Mouse (Mus musculus) stomach, embryonic 14.5 days (tissue): Measurements from ENCODE around the gene Fzr1. TPM values are rescaled to one million over a fixed set of nuclear protein-coding genes. Genes with fewer than 3 reads are reported as not detected.
A peak's percentile ranks its signal among the peaks of the same experiment; 100 is the strongest.

Source experiments
- ATAC-seq: fragments of 200-750 bp; cut with Nextera tagmentation; 2 replicates; pipeline ENCODE4 v1.8.0; 2017; ENCODE audit warnings: low read depth, moderate TSS enrichment; ENCODE audit not compliant: insufficient number of reproducible peaks, insufficient read depth, low FRiP score
- H3K27ac ChIP-seq: fragments of 300-500 bp; sonication (generic); 2 replicates; pipeline ENCODE4 v1.5.1; 2014; ENCODE audit warnings: mild to moderate bottlenecking, low read length, moderate library complexity, mixed read lengths
- H3K27me3 ChIP-seq: fragments of 300-500 bp; sonication (generic); 2 replicates; pipeline ENCODE4 v1.6.1; 2014; ENCODE audit warnings: low read length, control low read depth, mixed read lengths; ENCODE audit not compliant: control insufficient read depth, insufficient read depth
- H3K36me3 ChIP-seq: fragments of 300-500 bp; sonication (generic); 2 replicates; pipeline ENCODE4 v1.6.1; 2014; ENCODE audit warnings: mild to moderate bottlenecking, control low read depth, low read length, moderate library complexity, mixed read lengths; ENCODE audit not compliant: control insufficient read depth, insufficient read depth
- H3K4me1 ChIP-seq: fragments of 300-500 bp; sonication (generic); 2 replicates; pipeline ENCODE4 v1.6.1; 2014; ENCODE audit warnings: low read length, control low read depth, mixed read lengths; ENCODE audit not compliant: control insufficient read depth, insufficient read depth
- H3K4me2 ChIP-seq: fragments of 300-500 bp; sonication (generic); replicated peaks from 2 replicates; pipeline ENCODE4 v1.6.1; 2014; ENCODE audit warnings: low read depth, low read length, control low read depth
- H3K4me3 ChIP-seq: fragments of 300-500 bp; sonication (generic); 2 replicates; pipeline ENCODE4 v1.5.1; 2014; ENCODE audit warnings: low read depth, low read length, control low read depth
- H3K9ac ChIP-seq: fragments of 300-500 bp; sonication (generic); replicated peaks from 2 replicates; pipeline ENCODE4 v1.6.1; 2014; ENCODE audit warnings: low read depth, mild to moderate bottlenecking, control low read depth, low read length, moderate library complexity, mixed read lengths
- H3K9me3 ChIP-seq: fragments of 300-500 bp; sonication (generic); 2 replicates; pipeline ENCODE4 v1.6.1; 2016; ENCODE audit warnings: low read depth, low read length, control low read depth; ENCODE audit not compliant: control insufficient read depth
- WGBS: fragments of 180-500 bp; shearing (Covaris S2); extraction: QIAGEN DNeasy Blood & Tissue Kit; methylation state at CpG from one replicate; pipeline ENCODE4 v1.1.7; 2014; 5-methylcytosine and 5-hydroxymethylcytosine counted together
- polyA plus RNA-seq: library from polyadenylated mRNA; unstranded; fragments of >200 nt; fragmentation: Nextera tagmentation; extraction: Ambion mirVana; gene quantifications from 2 replicates; pipeline ENCODE4 v1.2.1, GENCODE M21; 2014

Fzr1 gene
- polyA plus RNA-seq, 1 experiment from 2014 or later = 88.7 TPM

DNA sequence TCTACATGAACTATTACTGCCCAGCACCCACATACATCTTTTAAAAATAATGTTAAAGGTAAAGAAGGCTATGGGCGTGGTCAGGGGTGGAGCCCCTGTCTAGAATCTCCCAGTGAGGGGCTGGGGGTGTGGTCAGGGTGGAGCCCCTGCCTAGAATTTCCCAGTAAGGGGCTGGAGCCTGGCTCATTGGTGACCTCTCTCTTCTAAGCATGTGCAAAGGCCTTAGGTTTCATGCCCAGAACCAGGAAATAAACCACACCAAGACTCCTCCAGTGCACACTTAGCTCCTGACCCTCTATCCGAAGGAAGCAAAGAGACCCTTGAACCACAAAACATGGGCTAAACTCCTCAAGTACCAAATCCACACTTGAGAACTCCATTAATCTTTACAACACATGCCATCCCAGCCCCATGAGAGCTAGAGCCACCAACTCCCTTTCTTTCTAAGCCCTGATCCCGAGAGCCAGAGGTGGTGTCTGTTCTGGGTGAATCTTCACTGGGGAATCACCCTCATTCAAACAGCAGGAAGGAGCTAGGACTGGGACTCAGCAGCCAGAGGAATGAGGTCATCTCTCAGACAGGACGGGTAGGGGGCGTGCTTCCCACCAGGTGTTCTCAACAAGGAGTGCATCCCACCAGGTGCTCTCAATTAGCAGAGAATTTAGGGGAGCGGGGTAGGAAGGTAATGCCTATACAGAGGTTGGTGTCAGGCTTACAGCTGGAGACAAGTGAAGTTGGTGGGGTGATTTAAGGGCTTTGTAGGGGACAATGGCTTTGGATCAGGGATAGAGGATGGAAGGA is 1.6 kb downstream of the Fzr1 start:
- Histone ChIP-seq H3K36me3 (peaks cover 33% of the 10 kb centered on the region; the same call in 1 of the 2 replicates), H3K27ac (no peak overlapping the region), H3K27me3 (no peaks in the 10 kb centered on the region), H3K4me2 (peak overlapping the region; percentile 79), H3K9me3 (no peaks in the 10 kb centered on the region), H3K4me3 (peak overlapping the region; percentile 79), H3K4me1 (peaks cover 16% of the 10 kb centered on the region), H3K9ac (peak overlapping the region; percentile 89; the same call in 1 of the 2 replicates)
- WGBS = 36% methylated on average over 6 of the region's 6 CpGs
- no peak for ATAC-seq

DNA sequence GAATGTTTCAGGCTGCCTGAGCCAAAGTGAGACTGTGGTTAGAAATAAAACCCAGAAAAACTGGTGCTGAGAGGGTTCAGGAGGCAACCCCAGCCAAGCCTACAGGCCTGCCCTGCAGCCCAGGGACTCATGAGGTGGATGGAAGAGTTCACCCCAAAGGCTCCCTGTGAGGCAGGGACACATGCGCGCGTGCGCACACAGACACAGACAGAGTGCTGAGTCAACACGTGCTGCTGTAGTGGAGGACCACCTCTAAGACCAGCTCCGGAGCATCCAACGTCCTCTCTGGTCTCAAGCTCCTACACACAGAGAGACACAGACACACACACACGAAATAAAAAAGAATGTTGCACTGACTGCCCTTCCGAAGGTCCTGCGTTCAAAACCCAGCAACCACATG is 3.0 kb downstream of the Fzr1 start:
- Histone ChIP-seq H3K27ac (no peak overlapping the region), H3K9me3 (no peaks in the 10 kb centered on the region), H3K27me3 (no peaks in the 10 kb centered on the region), H3K4me1 (peaks cover 16% of the 10 kb centered on the region), H3K9ac (no peak overlapping the region), H3K36me3 (peaks cover 45% of the 10 kb centered on the region), H3K4me2 (no peak overlapping the region), H3K4me3 (no peak overlapping the region)
- 92% methylated on average over 10 of the region's 10 CpGs for WGBS
- no peak for ATAC-seq

DNA sequence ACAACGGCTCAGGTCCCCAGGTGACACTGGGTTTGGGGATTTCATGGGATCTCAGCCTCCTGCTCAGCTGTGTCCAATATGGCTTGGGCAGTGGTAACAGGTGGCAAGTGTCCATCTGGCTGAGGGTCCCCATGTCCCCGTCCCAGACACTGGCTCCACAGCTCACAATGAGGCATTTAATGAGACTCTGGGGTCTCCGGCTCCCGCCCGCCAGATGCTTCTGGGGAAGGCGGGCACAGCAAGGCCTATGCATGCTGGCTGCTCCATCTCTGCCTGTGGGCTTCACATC is 11.2 kb downstream of the Fzr1 start:
- Histone ChIP-seq H3K9me3 (no peaks in the 10 kb centered on the region), H3K4me2 (no peak overlapping the region), H3K36me3 (peaks cover 57% of the 10 kb centered on the region), H3K27me3 (no peaks in the 10 kb centered on the region; the same call in 1 of the 2 replicates), H3K27ac (no peak overlapping the region), H3K4me1 (peaks cover 23% of the 10 kb centered on the region; the same call in 1 of the 2 replicates), H3K4me3 (no peak overlapping the region), H3K9ac (no peak overlapping the region)
- ATAC-seq = no peak
- 84% methylated on average over 6 of the region's 6 CpGs for WGBS

DNA sequence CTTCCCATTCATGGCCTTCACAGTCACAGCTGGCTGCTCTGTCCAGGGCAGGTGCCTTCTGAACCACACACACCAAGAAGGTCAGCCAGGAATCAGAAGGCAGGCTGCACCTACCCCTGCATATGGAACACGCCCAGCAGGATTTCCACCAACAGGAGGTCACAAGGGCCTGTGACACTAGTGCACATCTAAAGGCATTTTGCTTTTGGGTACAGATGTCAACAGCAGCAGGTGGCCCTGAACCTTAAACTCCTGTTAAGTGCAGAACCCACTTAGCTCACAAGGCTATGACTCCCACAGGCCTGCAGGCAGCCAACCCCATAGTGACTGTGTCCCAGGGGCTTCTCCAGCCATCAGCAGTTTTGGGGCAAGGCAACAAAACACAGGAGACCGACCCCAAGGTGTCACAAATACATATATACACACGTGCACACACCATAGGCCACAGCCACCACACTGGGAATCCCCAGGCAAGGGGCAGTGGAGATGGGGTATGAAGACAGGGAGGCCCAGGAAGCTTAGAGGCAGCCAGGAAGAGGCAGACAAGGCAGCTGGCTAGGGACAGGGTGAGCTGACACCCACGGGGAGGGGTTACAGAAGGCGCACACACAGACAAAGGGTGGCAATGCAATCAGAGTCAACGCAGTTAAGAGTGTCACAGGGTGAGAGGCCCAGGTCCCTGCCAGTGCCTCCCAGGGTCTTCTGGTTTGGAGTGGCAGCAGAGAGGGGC is 11.7 kb downstream of the Fzr1 start:
- no peaks in the 10 kb centered on the region; the same call in 1 of the 2 replicates for H3K27me3 ChIP-seq

DNA sequence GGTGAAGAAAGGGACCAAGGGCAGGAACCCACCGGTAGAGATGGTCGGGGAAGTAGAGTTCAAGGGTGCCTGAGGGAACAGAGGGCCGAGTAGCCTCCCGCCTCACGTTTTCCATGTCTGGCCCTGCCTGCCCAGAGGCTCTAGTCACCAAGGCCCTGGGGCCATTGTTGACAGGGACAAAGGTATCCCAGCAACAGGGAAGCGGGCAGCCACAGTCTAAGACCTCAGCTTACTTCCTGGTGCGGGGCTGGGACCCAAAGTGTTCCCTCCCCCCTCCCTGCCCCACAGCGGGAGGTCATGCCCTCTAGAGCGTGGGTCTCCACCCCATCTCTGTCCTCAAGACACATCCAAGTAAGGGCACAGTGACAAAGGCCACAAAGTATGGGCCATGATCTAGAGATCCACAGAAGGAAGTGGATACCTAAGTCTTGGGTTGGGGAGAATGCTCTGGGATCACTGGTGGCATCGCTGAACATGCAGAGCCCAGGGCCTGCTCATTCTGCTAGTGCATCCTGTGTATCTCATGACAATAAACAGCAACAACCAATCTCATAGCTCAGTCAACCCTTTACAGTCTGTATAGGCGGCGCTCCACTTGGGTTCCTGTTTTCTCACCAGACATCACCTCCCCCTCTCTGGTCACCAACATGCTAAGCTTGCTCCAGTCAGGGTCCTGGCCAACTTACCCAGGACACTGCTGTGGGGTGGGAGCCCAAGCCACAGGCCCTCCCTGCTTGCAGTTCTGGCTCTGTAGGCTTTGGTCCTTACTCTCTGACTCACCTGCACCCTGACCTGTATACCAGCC is 12.4 kb downstream of the Fzr1 start, which contains the start of gene 4930404N11Rik:
Gene 4930404N11Rik, minus strand, starts transcription at position 145 of the 805 bp plus-strand sequence.
- peaks cover 23% of the 10 kb centered on the region; the same call in 1 of the 2 replicates for H3K4me1 ChIP-seq
- WGBS = 30% methylated on average over 12 of the region's 12 CpGs
- peaks cover 47% of the 10 kb centered on the region for H3K36me3 ChIP-seq

More for the DNA sequence above, 11.7 kb downstream of the Fzr1 start:
- H3K36me3 ChIP-seq = peaks cover 53% of the 10 kb centered on the region
- ATAC-seq = no peak
- H3K4me1 ChIP-seq = peaks cover 23% of the 10 kb centered on the region; the same call in 1 of the 2 replicates
- H3K4me3 ChIP-seq = no peak overlapping the region
- H3K27ac ChIP-seq = no peak overlapping the region
- no peak overlapping the region for H3K9ac ChIP-seq
- 71% methylated on average over 6 of the region's 6 CpGs for WGBS
- H3K4me2 ChIP-seq = no peak overlapping the region
- no peaks in the 10 kb centered on the region for H3K9me3 ChIP-seq

DNA sequence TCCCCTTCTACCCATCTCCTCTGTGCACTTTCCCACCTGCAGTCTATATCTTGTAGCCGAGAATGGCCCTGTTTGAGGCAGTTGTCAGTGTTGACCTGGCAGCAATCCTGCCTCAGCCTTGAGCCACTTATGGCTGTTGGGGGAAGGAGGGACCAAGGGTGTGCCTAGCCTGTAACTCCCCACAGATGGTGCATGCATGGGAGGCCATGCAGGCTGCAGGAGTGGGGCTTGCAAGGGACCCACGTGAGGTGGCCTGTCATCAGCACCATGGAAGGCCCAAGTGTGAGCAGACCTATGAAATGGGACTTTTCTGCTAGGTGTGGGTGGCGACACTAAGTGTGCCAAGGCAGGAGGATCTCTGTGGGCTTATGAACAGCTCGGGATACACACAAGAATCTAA is 13.2 kb downstream of the Fzr1 start:
- H3K27ac ChIP-seq = 0 out of 2 replicates have a peak overlapping the region, but pooled peaks have one; percentile 10
- no peaks in the 10 kb centered on the region for H3K9me3 ChIP-seq
- H3K27me3 ChIP-seq = no peaks in the 10 kb centered on the region; the same call in 1 of the 2 replicates
- no peak; the same call in none of the 2 replicates for ATAC-seq
- no peak overlapping the region for H3K4me2 ChIP-seq
- 43% methylated on average over 4 of the region's 4 CpGs for WGBS
- H3K4me1 ChIP-seq = peaks cover 23% of the 10 kb centered on the region; the same call in 1 of the 2 replicates
- H3K9ac ChIP-seq = 0 out of 2 replicates have a peak overlapping the region, but pooled peaks have one; percentile 25
- 0 out of 2 replicates have a peak overlapping the region, but pooled peaks have one; percentile 29 for H3K4me3 ChIP-seq
- peaks cover 40% of the 10 kb centered on the region for H3K36me3 ChIP-seq

More for the DNA sequence above, 12.4 kb downstream of the Fzr1 start, which contains the start of gene 4930404N11Rik:
- Histone ChIP-seq H3K4me3 (peak within 1 kb of the TSS; percentile 29; the same call in 1 of the 2 replicates), H3K9me3 (no peaks in the 10 kb centered on the region), H3K9ac (peak within 1 kb of the TSS; percentile 25; the same call in 1 of the 2 replicates), H3K27ac (0 out of 2 replicates have a peak within 1 kb of the TSS, but pooled peaks have one; percentile 10), H3K4me2 (peak within 1 kb of the TSS; percentile 62), H3K27me3 (no peaks in the 10 kb centered on the region; the same call in 1 of the 2 replicates)
- no peak for ATAC-seq

DNA sequence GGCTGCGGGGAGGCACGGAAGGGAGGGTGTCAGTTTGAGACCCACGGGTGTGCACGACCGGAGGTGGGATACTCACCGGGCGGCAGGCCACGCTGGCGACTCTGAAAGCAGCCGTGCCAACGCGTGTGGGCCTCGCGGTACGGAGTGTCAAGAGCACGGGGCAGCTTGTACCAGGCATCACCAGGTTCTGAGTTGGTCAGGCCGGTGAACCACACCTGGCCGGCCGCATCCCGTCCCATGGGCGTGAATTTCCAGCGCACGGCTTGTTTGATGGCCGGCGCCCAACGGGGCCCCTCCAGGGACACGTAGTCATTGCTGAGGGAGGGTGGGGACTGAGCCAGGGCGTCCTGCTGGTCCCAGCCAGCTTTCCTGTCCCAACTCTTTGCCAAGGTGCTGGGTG is 13.7 kb downstream of the Fzr1 start:
- no peak; the same call in 1 of the 2 replicates for ATAC-seq
- WGBS = 16% methylated on average over 28 of the region's 28 CpGs

More for the DNA sequence above, 13.7 kb downstream of the Fzr1 start:
- peak overlapping the region; percentile 25; the same call in 1 of the 2 replicates for H3K9ac ChIP-seq
- H3K9me3 ChIP-seq = no peaks in the 10 kb centered on the region
- peak overlapping the region; percentile 29; the same call in 1 of the 2 replicates for H3K4me3 ChIP-seq
- H3K36me3 ChIP-seq = peaks cover 36% of the 10 kb centered on the region
- H3K27me3 ChIP-seq = no peaks in the 10 kb centered on the region; the same call in 1 of the 2 replicates
- 0 out of 2 replicates have a peak overlapping the region, but pooled peaks have one; percentile 10 for H3K27ac ChIP-seq
- peak overlapping the region; percentile 62 for H3K4me2 ChIP-seq
- H3K4me1 ChIP-seq = peaks cover 23% of the 10 kb centered on the region; the same call in 1 of the 2 replicates
